Mouse (Mus musculus) neural tube, embryonic 11.5 days (tissue): Measurements from ENCODE around the gene Rapgef5. TPM values are rescaled to one million over a fixed set of nuclear protein-coding genes. Genes with fewer than 3 reads are reported as not detected.

Experiments used
- ATAC-seq: fragments of 200-750 bp; cut with Nextera tagmentation; 2 replicates; pipeline ENCODE4 v1.8.0; 2017; ENCODE audit warnings: moderate number of reproducible peaks, mild to moderate bottlenecking, moderate TSS enrichment, moderate library complexity; ENCODE audit not compliant: insufficient read depth, low FRiP score, low TSS enrichment
- DNase-seq: peaks from one replicate; pipeline ENCODE4 v3.0.0-alpha.2; 2015; ENCODE audit warnings: low spot score
- H3K27ac ChIP-seq: fragments of 300-500 bp; sonication (generic); 2 replicates; pipeline ENCODE4 v1.5.1; 2014; ENCODE audit warnings: low read depth, mild to moderate bottlenecking, low read length
- H3K27me3 ChIP-seq: fragments of 300-500 bp; sonication (generic); 2 replicates; pipeline ENCODE4 v1.6.1; 2014; ENCODE audit warnings: mild to moderate bottlenecking, low read length, mixed read lengths; ENCODE audit not compliant: control insufficient read depth, insufficient read depth
- H3K36me3 ChIP-seq: fragments of 300-500 bp; sonication (generic); 2 replicates; pipeline ENCODE4 v1.6.1; 2014; ENCODE audit warnings: mild to moderate bottlenecking, low read length, moderate library complexity, mixed read lengths; ENCODE audit not compliant: control insufficient read depth, insufficient read depth
- H3K4me1 ChIP-seq: fragments of 300-500 bp; sonication (generic); 2 replicates; pipeline ENCODE4 v1.6.1; 2014; ENCODE audit warnings: low read length, mixed read lengths; ENCODE audit not compliant: control insufficient read depth, insufficient read depth
- H3K4me2 ChIP-seq: fragments of 300-500 bp; sonication (generic); 2 replicates; pipeline ENCODE4 v1.6.1; 2014; ENCODE audit warnings: low read depth, mild to moderate bottlenecking, moderate library complexity
- H3K4me3 ChIP-seq: fragments of 300-500 bp; sonication (generic); 2 replicates; pipeline ENCODE4 v1.5.1; 2014; ENCODE audit warnings: low read depth, low read length
- H3K9ac ChIP-seq: fragments of 300-500 bp; sonication (generic); 2 replicates; pipeline ENCODE4 v1.6.1; 2014; ENCODE audit warnings: mild to moderate bottlenecking, low read length
- H3K9me3 ChIP-seq: fragments of 300-500 bp; sonication (generic); 2 replicates; pipeline ENCODE4 v1.6.1; 2016; ENCODE audit warnings: low read length; ENCODE audit not compliant: control insufficient read depth
- WGBS: fragments of 180-500 bp; shearing (Covaris S2); extraction: QIAGEN DNeasy Blood & Tissue Kit; methylation state at CpG from one replicate; pipeline ENCODE4 v1.1.7; 2014; 5-methylcytosine and 5-hydroxymethylcytosine counted together
- polyA plus RNA-seq: library from polyadenylated mRNA; unstranded; fragments of >200 nt; fragmentation: Nextera tagmentation; extraction: Ambion mirVana; gene quantifications from 2 replicates; pipeline ENCODE4 v1.2.1, GENCODE M21; 2014

The Rapgef5 gene
- polyA plus RNA-seq, 1 experiment from 2014 or later, result 16.6 TPM

DNA sequence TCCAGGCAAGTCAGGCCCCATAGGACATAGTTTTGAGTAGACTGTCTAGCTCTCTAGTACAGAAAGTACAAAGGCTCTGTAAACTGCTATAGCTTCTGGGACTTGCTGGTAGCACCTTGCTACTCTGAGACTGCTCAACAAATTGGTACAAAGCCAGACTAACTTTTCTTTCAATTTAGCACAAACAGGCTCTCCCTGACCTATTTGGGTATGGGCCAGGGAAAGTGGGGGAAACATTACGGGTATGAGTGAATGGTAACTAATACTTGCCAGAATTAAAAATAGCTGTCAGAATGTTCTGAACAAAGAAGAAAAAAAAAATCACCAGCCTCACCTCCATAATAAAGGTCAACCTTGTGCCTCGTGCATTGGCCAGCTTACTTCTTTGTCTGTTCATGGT lies 24.1 kb downstream of the Rapgef5 start:
- Histone ChIP-seq H3K4me2 (no peak overlapping the region), H3K9me3 (no peaks in the 10 kb centered on the region), H3K4me1 (no peaks in the 10 kb centered on the region), H3K27ac (no peak overlapping the region), H3K27me3 (no peaks in the 10 kb centered on the region), H3K4me3 (no peak overlapping the region), H3K36me3 (no peaks in the 10 kb centered on the region), H3K9ac (no peak overlapping the region)
- 88% methylated on average over 2 of the region's 2 CpGs for WGBS
- DNase-seq (no peak), ATAC-seq (no peak)

DNA sequence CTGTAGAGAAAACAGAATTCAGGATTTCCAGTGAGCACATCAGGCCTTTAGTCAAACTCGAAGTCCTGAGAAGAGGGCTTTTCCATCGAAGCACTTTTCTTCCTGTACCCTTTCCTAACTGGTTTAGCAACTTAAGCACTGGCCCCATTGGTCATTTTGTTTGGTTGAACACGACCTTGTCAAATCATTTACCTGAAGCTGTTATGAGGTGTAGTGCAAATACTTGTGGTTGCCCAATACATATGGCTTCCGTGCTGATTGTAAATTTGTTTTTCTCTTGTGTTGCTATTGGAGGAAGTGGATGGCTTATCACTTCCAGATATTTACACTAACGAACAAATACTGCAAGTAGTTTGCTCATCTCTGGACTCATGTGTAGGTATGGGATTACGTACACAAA lies 29.0 kb downstream of the Rapgef5 start:
- Histone ChIP-seq H3K9ac (no peak overlapping the region), H3K4me2 (no peak overlapping the region), H3K36me3 (no peaks in the 10 kb centered on the region), H3K4me1 (no peaks in the 10 kb centered on the region), H3K9me3 (no peaks in the 10 kb centered on the region), H3K27me3 (no peaks in the 10 kb centered on the region), H3K27ac (no peak overlapping the region), H3K4me3 (no peak overlapping the region)
- no peak for ATAC-seq
- WGBS, result 88% methylated on average over 6 of the region's 6 CpGs
- DNase-seq, result no peak

DNA sequence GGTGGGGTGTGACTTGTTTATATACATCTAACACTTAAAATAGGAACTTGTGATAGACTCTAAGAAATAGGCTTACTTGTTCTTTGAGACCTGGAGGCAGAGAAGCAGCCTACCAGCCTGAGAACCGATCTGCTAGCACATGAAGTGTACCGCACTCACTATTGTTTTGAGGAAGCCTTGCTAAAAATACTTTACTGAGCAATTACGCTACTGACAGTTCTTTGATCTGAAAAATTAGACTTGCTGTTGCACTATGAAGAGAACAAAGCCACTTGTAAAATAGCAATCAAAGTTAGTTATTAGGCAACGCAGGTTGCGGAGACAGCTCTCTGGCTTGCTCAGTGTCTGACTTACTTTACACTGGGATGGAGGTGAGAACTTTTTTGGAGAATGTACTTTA lies 37.1 kb downstream of the Rapgef5 start:
- ATAC-seq (no peak), DNase-seq (no peak)
- H3K9me3 ChIP-seq, result no peaks in the 10 kb centered on the region
- H3K4me2 ChIP-seq, result no peak overlapping the region
- H3K27me3 ChIP-seq, result no peaks in the 10 kb centered on the region
- H3K4me3 ChIP-seq, result no peak overlapping the region
- no peak overlapping the region for H3K27ac ChIP-seq
- no peak overlapping the region for H3K9ac ChIP-seq
- no peaks in the 10 kb centered on the region for H3K36me3 ChIP-seq
- no peaks in the 10 kb centered on the region for H3K4me1 ChIP-seq
- 88% methylated on average over 5 of the region's 5 CpGs for WGBS

DNA sequence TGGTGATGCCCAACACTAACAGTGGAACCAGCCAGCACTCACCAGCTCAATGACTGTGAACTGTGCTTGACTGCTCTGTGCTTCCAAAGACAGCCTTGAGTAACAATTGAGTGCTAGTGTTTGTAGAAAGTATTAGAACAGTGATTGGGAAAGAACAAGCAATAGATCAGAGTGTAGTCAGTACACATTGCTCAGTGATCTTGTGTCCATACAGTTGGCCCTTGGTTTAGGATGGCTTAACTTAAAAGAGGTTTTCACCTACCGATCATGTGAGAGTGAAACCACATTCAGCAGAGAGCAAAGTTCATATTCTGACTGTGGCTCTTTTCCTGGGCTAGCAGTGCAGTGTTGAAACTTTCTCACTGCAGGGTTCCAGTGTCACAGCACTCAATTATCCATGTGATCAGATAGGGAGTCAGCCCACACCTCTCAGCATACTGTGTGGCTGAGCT lies 38.4 kb downstream of the Rapgef5 start:
- Histone ChIP-seq H3K27me3 (no peaks in the 10 kb centered on the region), H3K9me3 (no peaks in the 10 kb centered on the region), H3K27ac (no peak overlapping the region), H3K9ac (no peak overlapping the region), H3K4me3 (no peak overlapping the region), H3K4me1 (no peaks in the 10 kb centered on the region), H3K36me3 (no peaks in the 10 kb centered on the region), H3K4me2 (no peak overlapping the region)
- DNase-seq (no peak), ATAC-seq (no peak)
- 86% methylated on average over 1 of the region's 1 CpGs for WGBS

DNA sequence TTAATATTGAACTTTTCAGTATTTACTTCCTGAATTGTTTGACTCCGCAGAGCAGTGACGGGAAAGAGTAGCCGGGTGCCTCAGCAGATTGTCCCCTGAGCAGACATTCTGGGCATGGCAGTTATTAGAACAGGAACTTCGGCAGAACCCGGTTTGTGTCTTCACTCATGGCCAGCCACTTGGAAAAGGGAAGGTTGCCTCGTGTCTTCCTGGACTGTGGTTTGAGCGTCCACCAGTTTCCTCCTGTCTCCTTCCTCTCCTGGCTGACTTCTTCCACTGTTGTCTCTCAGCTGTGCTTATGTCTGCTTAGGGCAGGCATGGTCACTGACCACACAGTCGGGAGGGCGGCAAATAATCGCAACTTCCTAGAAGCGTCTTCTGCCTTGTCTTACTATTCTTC lies 44.2 kb downstream of the Rapgef5 start:
- no peak overlapping the region for H3K9ac ChIP-seq
- H3K9me3 ChIP-seq, result no peaks in the 10 kb centered on the region
- ATAC-seq (no peak), DNase-seq (no peak)
- H3K27ac ChIP-seq, result no peak overlapping the region
- WGBS, result 84% methylated on average over 11 of the region's 11 CpGs
- H3K27me3 ChIP-seq, result no peaks in the 10 kb centered on the region
- H3K36me3 ChIP-seq, result no peaks in the 10 kb centered on the region
- no peaks in the 10 kb centered on the region for H3K4me1 ChIP-seq
- no peak overlapping the region for H3K4me2 ChIP-seq
- no peak overlapping the region for H3K4me3 ChIP-seq

DNA sequence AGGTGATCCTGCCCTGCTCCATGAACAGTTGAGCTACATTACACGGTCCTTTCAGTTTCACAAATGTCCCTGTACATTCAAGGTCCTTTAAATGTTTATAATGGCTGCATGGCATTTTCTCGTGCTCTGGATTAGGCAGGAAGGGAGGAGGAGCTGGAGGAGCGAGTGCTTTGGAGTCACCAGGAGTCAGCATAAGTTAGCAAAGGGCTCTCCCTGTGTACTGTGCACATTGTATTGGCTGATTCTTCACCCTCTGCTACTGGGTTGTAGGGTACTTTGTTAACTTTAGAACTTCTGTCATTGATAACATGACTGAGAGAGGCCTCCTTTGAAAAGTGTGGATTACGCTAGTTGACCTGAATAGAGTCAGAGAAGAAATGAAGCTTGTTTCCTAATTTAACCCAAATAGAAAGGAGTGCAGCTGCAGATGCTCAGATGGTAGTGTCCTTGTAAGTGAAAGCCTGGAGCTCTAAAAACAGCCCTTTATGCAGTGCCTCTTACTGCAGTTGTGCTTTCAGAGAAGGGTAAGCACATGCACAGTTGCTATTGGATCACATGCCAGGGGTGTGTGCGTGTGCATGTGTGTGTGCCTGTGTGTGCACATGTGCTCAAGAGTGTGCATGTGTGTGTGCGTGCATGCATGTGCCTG lies 45.3 kb downstream of the Rapgef5 start:
- Histone ChIP-seq H3K36me3 (no peaks in the 10 kb centered on the region), H3K4me2 (no peak overlapping the region), H3K27me3 (no peaks in the 10 kb centered on the region), H3K4me3 (no peak overlapping the region), H3K9ac (no peak overlapping the region), H3K27ac (no peak overlapping the region), H3K4me1 (no peaks in the 10 kb centered on the region), H3K9me3 (no peaks in the 10 kb centered on the region)
- ATAC-seq (no peak), DNase-seq (no peak)
- 79% methylated on average over 6 of the region's 6 CpGs for WGBS

DNA sequence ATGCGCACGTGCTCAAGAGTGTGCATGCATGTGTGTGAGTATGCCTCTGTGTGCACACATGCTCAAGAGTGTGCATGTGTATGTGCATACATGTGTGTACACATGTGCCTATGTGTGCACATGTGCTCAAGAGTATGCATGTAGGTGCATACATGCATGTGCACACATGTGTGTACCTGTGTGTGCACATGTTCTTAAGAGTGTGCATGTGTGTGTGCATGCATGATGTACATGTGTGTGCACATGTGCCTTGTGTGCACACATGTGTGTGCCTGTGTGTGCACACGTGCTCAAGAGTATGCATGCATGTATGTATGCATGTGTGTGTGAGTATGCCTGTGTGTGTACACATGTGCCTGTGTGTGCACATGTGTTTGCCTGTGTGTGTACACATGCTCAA lies 45.8 kb downstream of the Rapgef5 start:
- Histone ChIP-seq H3K9ac (no peak overlapping the region), H3K36me3 (no peaks in the 10 kb centered on the region), H3K27ac (no peak overlapping the region), H3K27me3 (no peaks in the 10 kb centered on the region), H3K4me2 (no peak overlapping the region), H3K9me3 (no peaks in the 10 kb centered on the region), H3K4me1 (no peaks in the 10 kb centered on the region), H3K4me3 (no peak overlapping the region)
- DNase-seq (no peak), ATAC-seq (no peak)
- 97% methylated on average over 3 of the region's 3 CpGs for WGBS

DNA sequence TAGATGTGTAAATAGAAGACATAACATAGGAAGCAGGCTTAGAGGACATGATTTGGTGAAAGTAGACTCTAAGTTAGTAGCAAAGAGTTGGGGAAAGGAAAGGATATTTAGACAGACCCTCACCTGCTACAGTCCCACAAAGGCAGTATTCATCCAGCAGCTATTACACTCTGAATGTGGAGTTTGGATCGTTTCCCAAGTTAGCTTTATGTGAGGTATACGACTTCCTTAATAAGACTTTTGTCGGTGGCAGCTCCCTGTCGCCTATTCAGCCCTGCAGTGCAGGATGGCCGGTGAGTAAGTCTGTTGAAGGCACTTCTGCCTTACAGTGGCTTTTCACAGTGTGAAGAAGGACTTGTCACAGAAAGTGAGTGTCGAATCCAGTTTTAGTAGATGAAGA lies 47.6 kb downstream of the Rapgef5 start:
- H3K9ac ChIP-seq, result no peak overlapping the region
- no peak overlapping the region for H3K4me3 ChIP-seq
- H3K4me2 ChIP-seq, result no peak overlapping the region
- DNase-seq (no peak), ATAC-seq (no peak)
- no peaks in the 10 kb centered on the region for H3K36me3 ChIP-seq
- H3K9me3 ChIP-seq, result no peaks in the 10 kb centered on the region
- no peaks in the 10 kb centered on the region for H3K27me3 ChIP-seq
- 54% methylated on average over 6 of the region's 6 CpGs for WGBS
- no peak overlapping the region for H3K27ac ChIP-seq
- H3K4me1 ChIP-seq, result no peaks in the 10 kb centered on the region

DNA sequence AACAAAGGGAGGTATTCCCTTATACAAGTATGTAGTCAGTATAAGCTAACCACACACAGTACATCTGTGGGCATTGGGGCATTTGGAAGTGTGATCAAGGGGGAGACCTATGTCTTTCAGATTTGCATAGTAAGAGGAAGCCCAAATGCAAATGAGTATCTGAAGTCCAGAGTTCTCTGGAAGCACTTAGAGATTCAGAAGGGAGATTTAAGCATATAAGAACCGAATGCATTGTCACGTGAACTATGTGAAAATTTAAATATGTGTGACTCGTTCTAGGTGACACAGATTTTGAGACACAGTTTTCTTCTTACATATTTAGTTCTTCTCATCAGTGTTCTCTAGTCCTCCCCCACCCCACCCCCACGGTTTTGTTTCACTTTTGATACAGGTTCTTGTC lies 50.0 kb downstream of the Rapgef5 start:
- Histone ChIP-seq H3K9ac (no peak overlapping the region), H3K27me3 (no peaks in the 10 kb centered on the region), H3K4me3 (no peak overlapping the region), H3K27ac (no peak overlapping the region), H3K4me1 (no peaks in the 10 kb centered on the region), H3K9me3 (no peaks in the 10 kb centered on the region), H3K36me3 (no peaks in the 10 kb centered on the region), H3K4me2 (no peak overlapping the region)
- ATAC-seq (no peak), DNase-seq (no peak)
- WGBS, result 85% methylated on average over 4 of the region's 4 CpGs
